Mouse (Mus musculus): ENCODE measurements around the gene Higd1c.

DNA sequence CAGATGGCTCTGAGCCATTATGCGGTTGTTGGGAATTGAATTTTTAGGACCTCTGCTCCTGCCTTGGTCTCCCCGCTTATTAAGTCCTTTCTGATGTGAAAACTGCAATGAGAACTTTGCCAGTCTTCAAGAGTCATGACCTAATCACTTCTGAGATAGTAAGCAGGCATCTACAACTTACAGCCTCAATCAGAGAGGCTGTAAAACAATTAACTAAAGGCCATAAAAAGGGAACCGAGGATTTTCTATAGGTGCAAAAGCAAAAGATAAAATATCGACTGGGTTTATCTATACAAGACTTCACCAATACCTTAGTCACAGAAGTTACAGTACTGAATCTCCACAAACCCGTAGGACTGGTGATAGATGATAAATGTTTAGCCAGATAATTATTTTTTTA, 8.5 kb upstream of the Higd1c start:
- TF ChIP-seq POLR2A (IDR thresholded peaks at IDR 0.05; ENCODE audit: insufficient read depth, low read length) (no peak), EP300 (IDR thresholded peaks at IDR 0.05; ENCODE audit: insufficient read depth, low read depth, low read length) (no peak), CTCF (IDR thresholded peaks at IDR 0.05; ENCODE audit: low read depth, low read length) (no peak)

All from ES-Bruce4 (cell line).